Mouse (Mus musculus) embryonic fibroblast, embryonic 13.5 days (primary cell): ENCODE results near the gene Cfap300.

Experiments
- CTCF ChIP-seq: IDR thresholded peaks from 2 replicates; pipeline ENCODE4 v1.5.1; 2011; ENCODE audit warnings: mild to moderate bottlenecking, control low read depth, low read length, moderate library complexity, borderline replicate concordance; ENCODE audit not compliant: insufficient read depth
- POLR2A ChIP-seq: IDR thresholded peaks from 2 replicates; pipeline ENCODE4 v1.6.1; 2011; ENCODE audit warnings: low read depth, mild to moderate bottlenecking, control low read depth, low read length, moderate library complexity

GRCm38 (mm10) chr9:7980162-7980561, 62.5 kb downstream of the Cfap300 start:
- TF ChIP-seq CTCF = no peak
- no peak for TF ChIP-seq POLR2A
